Mouse (Mus musculus) neutrophil, adult 5-6 weeks (primary cell): Measurements from ENCODE around the gene Fam196b. TPM values are rescaled to one million over a fixed set of nuclear protein-coding genes. Genes with fewer than 3 reads are reported as not detected.
A peak's percentile ranks its signal among the peaks of the same experiment; 100 is the strongest.

Experiments used
- ATAC-seq: fragments of 151-379, 151-347 bp; 2 replicates; pipeline ENCODE4 v1.8.0; 2017; ENCODE audit warnings: mild to moderate bottlenecking, moderate TSS enrichment; ENCODE audit not compliant: insufficient number of reproducible peaks, poor library complexity, low FRiP score, severe bottlenecking; ENCODE audit errors: extremely low read depth
- total RNA-seq: library from RNA; stranded (forward); fragments of 200-1000 nt; gene quantifications from 2 replicates; pipeline ENCODE4 v1.2.3, GENCODE M21; 2017

Fam196b gene
- total RNA-seq, 1 experiment from 2014 or later: 1.3 TPM

- no peak for ATAC-seq
Measured at GRCm38 (mm10) chr11:34319282-34319681, 4.7 kb downstream of the Fam196b start.

DNA sequence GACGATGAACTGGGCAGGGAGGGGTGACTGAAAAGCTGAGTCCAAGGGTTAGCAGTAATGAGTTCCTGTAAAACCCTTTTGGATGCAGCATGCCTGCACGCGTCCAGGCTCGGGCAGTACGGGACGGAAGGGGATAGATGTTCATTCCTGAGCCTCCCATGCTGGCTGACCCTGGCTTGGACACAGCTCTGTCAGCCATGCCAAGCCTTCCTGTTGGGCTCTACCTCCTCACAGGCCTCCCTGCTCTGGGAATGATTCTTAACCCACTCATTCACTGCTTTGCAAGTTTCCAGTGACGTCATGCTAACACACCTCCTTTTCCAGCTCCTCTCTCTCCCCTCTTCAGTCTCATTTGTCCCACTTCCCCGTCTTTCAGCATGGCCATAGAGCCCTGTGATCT is 9.0 kb downstream of the Fam196b start:
- no peak for ATAC-seq

GRCm38 (mm10) chr11:34332344-34333031 is 17.9 kb downstream of the Fam196b start:
- no peak for ATAC-seq

DNA sequence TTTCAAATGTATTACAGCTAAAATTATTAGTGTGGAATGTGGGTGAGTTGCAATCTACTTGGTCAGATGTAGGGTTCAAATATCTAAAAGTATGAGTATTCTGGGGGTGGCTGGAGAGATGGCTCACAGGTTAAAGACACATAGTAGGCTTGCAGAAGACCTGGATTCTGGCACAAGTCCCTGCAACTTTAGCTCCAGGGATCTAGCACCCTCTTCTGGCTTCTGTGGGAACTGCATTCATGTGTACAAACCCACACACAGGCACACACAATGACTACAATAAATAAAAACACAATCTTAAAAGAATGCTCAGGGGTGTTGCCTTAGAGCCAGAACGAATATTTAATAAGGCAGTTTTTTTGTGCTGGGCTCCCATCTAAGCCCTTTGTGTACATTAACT is 23.3 kb downstream of the Fam196b start:
- no peak for ATAC-seq

GRCm38 (mm10) chr11:34339693-34340092 is 25.1 kb downstream of the Fam196b start:
- no peak for ATAC-seq

DNA sequence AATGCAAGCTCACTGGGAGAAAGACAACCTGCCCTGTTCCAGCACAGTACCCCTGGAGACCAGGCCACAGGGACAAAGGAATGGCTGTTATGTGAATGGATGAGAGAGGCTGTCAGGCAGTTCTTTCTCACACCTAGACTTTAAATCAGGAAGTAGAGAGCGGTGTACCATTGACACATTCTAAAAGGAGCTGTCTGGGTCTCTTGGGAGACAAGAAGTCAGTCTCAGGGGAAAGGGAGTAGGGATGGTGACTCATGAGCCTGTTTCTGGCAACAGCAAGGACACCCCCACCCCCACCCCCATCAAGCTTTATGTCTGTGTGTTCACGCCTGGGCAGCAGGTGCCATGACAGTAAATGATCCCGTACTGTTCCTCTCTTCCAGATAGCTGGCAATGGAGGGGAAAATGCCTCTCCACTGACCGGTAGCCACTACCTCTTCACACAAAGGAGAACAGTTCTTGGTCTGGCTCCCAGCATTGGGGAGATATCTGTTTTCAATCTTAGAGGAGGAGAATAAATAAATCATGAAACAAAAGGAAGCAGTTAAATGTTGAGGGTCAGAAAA is 29.2 kb downstream of the Fam196b start:
- ATAC-seq: no peak

DNA sequence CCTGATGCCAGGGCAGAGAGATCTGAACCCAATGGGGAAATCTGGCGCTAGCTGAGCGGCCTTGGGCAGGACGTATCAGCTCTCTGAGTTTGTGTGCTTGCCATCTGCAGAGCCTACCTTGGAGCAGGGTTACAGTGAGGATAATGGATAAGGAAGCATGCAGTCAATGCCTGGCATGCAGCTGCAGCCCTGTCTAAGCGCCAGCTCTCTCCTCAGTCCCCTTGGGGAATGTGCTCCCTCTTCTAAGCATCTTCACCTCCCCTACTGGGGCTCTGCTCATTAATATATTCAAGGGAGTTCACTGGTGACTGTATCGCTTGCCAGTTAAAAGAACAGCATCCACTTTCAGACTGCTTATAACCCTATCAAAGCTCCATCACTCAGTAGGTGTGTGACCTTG is 29.7 kb downstream of the Fam196b start:
- no peak for ATAC-seq

GRCm38 (mm10) chr11:34348287-34348918 is 33.8 kb downstream of the Fam196b start:
- no peak for ATAC-seq

DNA sequence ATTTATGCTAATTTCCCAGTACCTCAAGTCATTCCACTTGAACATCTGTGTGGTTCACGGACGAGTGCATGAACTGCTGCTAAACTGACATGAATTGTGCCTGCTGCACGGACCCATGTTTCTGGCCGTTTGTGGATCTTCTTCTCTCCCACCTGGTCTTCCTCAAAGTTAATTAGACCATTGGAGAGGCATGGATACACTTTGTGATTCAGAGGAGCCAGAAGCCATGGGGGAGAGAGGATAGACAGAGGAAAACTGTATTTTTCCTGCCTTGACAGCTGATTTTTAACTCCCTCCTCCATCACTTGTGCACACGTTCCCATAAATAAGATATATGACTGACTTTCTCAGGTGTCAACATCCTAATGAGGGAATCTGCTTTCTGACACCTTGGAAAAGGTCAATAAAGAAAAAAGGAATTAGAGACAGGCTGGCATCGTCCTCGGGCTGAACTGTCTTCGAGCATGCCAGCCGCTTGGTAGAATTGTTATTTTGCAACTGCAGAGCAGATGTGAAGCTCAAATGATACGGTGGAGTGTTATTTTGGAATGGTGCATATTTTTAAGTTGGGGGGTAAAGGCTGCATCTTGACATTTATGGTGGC is 34.9 kb downstream of the Fam196b start:
- ATAC-seq: no peak

GRCm38 (mm10) chr11:34355406-34355805 is 40.8 kb downstream of the Fam196b start:
- no peak for ATAC-seq

GRCm38 (mm10) chr11:34356109-34356508 is 41.5 kb downstream of the Fam196b start:
- no peak for ATAC-seq

GRCm38 (mm10) chr11:34372224-34372623 is 57.6 kb downstream of the Fam196b start:
- ATAC-seq: no peak

- no peak for ATAC-seq
Measured at GRCm38 (mm10) chr11:34375557-34375956, 60.9 kb downstream of the Fam196b start.

DNA sequence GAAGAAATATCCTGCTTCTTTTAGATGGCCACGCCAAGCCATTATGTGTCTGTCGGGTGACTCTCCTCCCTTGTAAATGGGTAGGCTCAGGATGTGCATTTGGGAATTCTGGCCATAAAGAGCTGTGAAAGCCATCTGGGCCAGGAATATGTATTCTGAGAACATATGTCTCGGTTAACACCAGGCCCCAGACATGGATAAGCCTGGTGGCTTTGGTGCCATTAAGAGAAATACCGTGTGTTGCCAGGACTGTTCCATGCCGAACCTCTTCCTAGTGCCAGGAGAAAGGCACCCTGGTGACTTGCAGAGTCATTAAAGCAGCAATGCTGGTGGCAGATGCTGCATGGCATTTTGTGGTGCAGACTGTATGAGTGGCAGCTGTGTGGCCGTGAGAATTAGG is 63.0 kb downstream of the Fam196b start:
- no peak for ATAC-seq

GRCm38 (mm10) chr11:34383501-34383900 is 68.9 kb downstream of the Fam196b start:
- ATAC-seq: 0 out of 2 replicates have a peak, but pooled peaks have one; percentile 20

DNA sequence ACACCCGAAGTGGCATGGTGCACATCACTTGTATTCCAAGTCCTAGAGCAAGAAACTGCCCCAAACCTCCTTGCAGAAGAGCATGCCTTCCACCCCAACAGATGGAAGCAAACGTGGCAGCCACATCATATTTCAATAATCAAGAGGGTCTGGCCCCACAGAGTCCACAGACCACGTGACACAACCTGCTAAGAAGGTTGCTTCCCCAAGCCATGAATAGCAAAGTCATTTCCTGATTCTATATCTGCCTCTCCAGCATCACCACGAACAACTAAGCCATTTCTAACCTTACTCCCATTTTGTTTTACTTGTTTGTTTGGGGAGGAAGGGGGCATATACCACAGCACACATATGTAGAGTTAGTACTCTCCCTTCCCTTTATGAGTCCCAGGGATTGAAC is 69.6 kb downstream of the Fam196b start:
- ATAC-seq: peak; percentile 30; the same call in 1 of the 2 replicates

DNA sequence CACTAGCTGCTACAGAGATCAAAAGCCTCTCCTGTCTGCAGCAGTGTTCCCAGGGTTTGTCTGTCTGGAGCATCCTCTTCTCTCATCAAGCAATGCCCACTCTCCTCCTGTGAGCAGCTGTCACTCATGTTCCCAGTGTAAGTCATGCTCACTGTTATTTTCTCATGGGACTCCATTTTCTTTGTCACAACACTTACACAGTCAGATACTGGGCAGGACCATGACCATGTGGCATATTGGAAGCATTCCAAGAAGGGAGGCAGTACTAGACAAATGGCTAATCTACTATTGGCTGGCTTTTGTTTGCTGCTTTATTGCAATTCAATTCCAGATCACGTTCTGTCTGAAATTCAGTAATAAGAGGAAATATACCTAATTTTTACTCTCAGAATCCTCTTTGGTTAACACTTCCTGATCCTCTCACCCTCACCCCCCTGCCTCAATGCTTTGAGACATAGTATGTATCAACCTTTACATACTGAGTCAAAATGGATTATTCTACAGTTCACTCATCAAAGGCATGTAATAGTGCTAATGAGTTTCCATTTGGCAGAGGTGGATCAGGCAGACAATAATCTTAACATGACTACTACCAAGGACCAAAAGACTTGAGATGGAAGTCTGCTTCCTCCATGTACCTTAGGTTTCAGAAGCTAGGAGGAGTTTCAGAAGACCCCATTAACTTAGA is 70.5 kb downstream of the Fam196b start:
- ATAC-seq: no peak

DNA sequence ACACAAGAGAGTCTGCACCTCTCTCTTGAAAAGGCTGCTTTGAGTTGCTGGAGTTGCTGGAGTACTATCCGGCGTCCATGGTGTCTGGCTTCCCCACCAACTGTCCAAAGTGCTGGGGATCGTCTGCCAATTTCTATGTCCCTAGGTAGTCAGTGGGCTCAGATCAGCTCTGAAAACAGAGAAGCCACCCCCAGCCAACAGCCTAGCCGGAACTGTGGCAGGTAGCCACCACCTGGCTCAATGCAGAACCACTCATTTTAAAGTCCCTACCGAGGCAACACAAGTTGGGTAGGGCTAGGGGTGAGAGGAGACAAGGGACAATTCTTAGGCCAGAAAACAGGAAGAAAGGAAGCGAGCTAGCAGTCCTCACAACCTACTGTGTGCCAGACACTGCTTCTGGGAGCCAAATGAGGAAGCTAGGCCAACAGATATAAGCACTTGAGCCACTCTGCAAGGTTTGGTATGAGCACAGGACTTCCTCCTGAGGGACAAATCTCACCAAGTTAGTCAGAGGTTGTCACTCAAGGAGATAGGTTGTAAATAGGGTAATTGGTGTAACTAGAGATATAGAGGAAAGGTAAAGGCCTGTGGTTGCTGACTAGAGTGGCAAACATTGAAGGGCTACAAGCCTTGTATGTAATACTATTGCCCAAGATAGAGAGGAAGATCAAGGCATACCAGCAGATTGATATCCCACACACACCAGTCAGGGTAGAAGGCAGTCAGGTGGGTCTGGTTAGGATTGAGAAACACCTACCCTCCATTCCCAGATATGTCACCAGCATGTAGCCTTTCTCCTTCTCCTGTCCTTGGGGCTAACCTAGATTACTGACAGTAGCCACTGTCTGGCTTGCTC is 74.9 kb downstream of the Fam196b start:
- peak; percentile 69 for ATAC-seq

DNA sequence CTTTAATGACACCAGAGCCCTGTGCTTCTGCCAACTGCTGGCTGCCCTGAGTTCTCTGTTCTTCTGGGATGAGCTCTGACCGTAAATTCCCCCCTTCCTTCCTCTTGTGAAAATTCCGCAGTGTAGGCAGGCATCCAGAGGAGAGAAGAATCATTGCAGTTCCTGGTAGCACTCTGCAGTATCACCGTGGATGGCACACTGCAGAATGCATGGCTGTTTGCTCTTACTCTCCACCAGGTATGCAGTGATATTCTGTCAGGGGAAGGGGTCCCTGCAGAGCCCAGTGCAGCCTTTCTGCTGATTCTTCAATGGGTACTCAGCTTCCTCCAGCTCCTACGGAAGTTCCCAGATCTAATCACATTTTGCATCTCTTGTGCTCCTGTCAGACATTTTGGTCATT is 77.5 kb downstream of the Fam196b start:
- ATAC-seq: no peak
